Mouse (Mus musculus): ENCODE results near the gene Gm42372. TPM values are rescaled to one million over a fixed set of nuclear protein-coding genes. Genes with fewer than 3 reads are reported as not detected.

Gm42372 gene
- polyA plus RNA-seq, 1 experiment = 38.9 TPM

GRCm38 (mm10) chr7:16956410-16957265 lies 26.2 kb upstream of the Gm42372 start:
- Histone ChIP-seq H3K4me1 (ENCODE audit: control insufficient read depth, insufficient read depth, low read length) (peaks cover 6% of the 10 kb centered on the region; the same call in 1 of the 2 replicates), H3K27ac (ENCODE audit: insufficient read depth, low read length) (peak overlapping the region; percentile 75), H3K4me3 (ENCODE audit: insufficient read depth, low read length) (no peak overlapping the region)
- no peak for TF ChIP-seq POLR2A (IDR thresholded peaks at IDR 0.05; ENCODE audit: extremely low read depth, insufficient read depth, low read length)

GRCm38 (mm10) chr7:16959539-16960187 lies 23.2 kb upstream of the Gm42372 start, which contains the start of gene Pnmal1:
Gene Pnmal1, plus strand, starts transcription at chr7:16959679.
- Histone ChIP-seq H3K27ac (ENCODE audit: insufficient read depth, low read length) (peak within 1 kb of the TSS; percentile 73), H3K4me3 (ENCODE audit: insufficient read depth, low read length) (peak within 1 kb of the TSS; percentile 38), H3K4me1 (ENCODE audit: control insufficient read depth, insufficient read depth, low read length) (peaks cover 6% of the 10 kb centered on the region; the same call in 1 of the 2 replicates)
- TF ChIP-seq POLR2A (IDR thresholded peaks at IDR 0.05; ENCODE audit: extremely low read depth, insufficient read depth, low read length) (peak; percentile 78), CTCF (IDR thresholded peaks at IDR 0.05; ENCODE audit: extremely low read depth, insufficient read depth, low read length) (no peak)

- H3K27ac ChIP-seq (ENCODE audit: insufficient read depth, low read length) = no peak overlapping the region
These were observed 21.2 kb upstream of the Gm42372 start for GRCm38 (mm10) chr7:16961678-16962077.

GRCm38 (mm10) chr7:16968414-16968813 lies 14.5 kb upstream of the Gm42372 start:
- Histone ChIP-seq H3K4me3 (ENCODE audit: insufficient read depth, low read length) (no peak overlapping the region), H3K27ac (ENCODE audit: insufficient read depth, low read length) (no peak overlapping the region), H3K4me1 (ENCODE audit: control insufficient read depth, insufficient read depth, low read length) (no peaks in the 10 kb centered on the region)
- no peak for TF ChIP-seq CTCF (IDR thresholded peaks at IDR 0.05; ENCODE audit: extremely low read depth, insufficient read depth, low read length)
- no peak for TF ChIP-seq POLR2A (IDR thresholded peaks at IDR 0.05; ENCODE audit: extremely low read depth, insufficient read depth, low read length)

More at GRCm38 (mm10) chr7:16961678-16962077, 21.2 kb upstream of the Gm42372 start:
- H3K4me3 ChIP-seq (ENCODE audit: insufficient read depth, low read length) = 0 out of 2 replicates have a peak overlapping the region, but pooled peaks have one; percentile 1
- TF ChIP-seq POLR2A (IDR thresholded peaks at IDR 0.05; ENCODE audit: extremely low read depth, insufficient read depth, low read length) (no peak), CTCF (IDR thresholded peaks at IDR 0.05; ENCODE audit: extremely low read depth, insufficient read depth, low read length) (no peak)
- H3K4me1 ChIP-seq (ENCODE audit: control insufficient read depth, insufficient read depth, low read length) = peaks cover 6% of the 10 kb centered on the region; the same call in 1 of the 2 replicates

- Histone ChIP-seq H3K4me1 (ENCODE audit: control insufficient read depth, insufficient read depth, low read length) (no peaks in the 10 kb centered on the region; the same call in 1 of the 2 replicates), H3K27ac (ENCODE audit: insufficient read depth, low read length) (no peak overlapping the region), H3K4me3 (ENCODE audit: insufficient read depth, low read length) (no peak overlapping the region)
- TF ChIP-seq POLR2A (IDR thresholded peaks at IDR 0.05; ENCODE audit: extremely low read depth, insufficient read depth, low read length) = no peak
- TF ChIP-seq CTCF (IDR thresholded peaks at IDR 0.05; ENCODE audit: extremely low read depth, insufficient read depth, low read length) = no peak
These were observed 11.7 kb upstream of the Gm42372 start for GRCm38 (mm10) chr7:16971160-16971559.

GRCm38 (mm10) chr7:16974018-16974417 lies 8.9 kb upstream of the Gm42372 start:
- Histone ChIP-seq H3K4me1 (ENCODE audit: control insufficient read depth, insufficient read depth, low read length) (no peaks in the 10 kb centered on the region; the same call in 1 of the 2 replicates), H3K27ac (ENCODE audit: insufficient read depth, low read length) (peak overlapping the region; percentile 50; the same call in 1 of the 2 replicates), H3K4me3 (ENCODE audit: insufficient read depth, low read length) (no peak overlapping the region)
- TF ChIP-seq POLR2A (IDR thresholded peaks at IDR 0.05; ENCODE audit: extremely low read depth, insufficient read depth, low read length) = no peak
- TF ChIP-seq CTCF (IDR thresholded peaks at IDR 0.05; ENCODE audit: extremely low read depth, insufficient read depth, low read length) = no peak

- Histone ChIP-seq H3K4me3 (ENCODE audit: insufficient read depth, low read length) (no peak overlapping the region), H3K4me1 (ENCODE audit: control insufficient read depth, insufficient read depth, low read length) (peaks cover 2% of the 10 kb centered on the region; the same call in 1 of the 2 replicates), H3K27ac (ENCODE audit: insufficient read depth, low read length) (no peak overlapping the region)
- no peak for TF ChIP-seq POLR2A (IDR thresholded peaks at IDR 0.05; ENCODE audit: extremely low read depth, insufficient read depth, low read length)
- TF ChIP-seq CTCF (IDR thresholded peaks at IDR 0.05; ENCODE audit: extremely low read depth, insufficient read depth, low read length) = no peak
These were observed 6.6 kb upstream of the Gm42372 start for GRCm38 (mm10) chr7:16976298-16976697.

- TF ChIP-seq CTCF (IDR thresholded peaks at IDR 0.05; ENCODE audit: extremely low read depth, insufficient read depth, low read length) (no peak), POLR2A (IDR thresholded peaks at IDR 0.05; ENCODE audit: extremely low read depth, insufficient read depth, low read length) (no peak)
- Histone ChIP-seq H3K27ac (ENCODE audit: insufficient read depth, low read length) (no peak overlapping the region), H3K4me1 (ENCODE audit: control insufficient read depth, insufficient read depth, low read length) (peaks cover 2% of the 10 kb centered on the region; the same call in 1 of the 2 replicates), H3K4me3 (ENCODE audit: insufficient read depth, low read length) (no peak overlapping the region)
These were observed 4.7 kb upstream of the Gm42372 start for GRCm38 (mm10) chr7:16978173-16978572.

- peaks cover 3% of the 10 kb centered on the region; the same call in 1 of the 2 replicates for H3K4me1 ChIP-seq (ENCODE audit: control insufficient read depth, insufficient read depth, low read length)
- no peak overlapping the region for H3K27ac ChIP-seq (ENCODE audit: insufficient read depth, low read length)
- TF ChIP-seq CTCF (IDR thresholded peaks at IDR 0.05; ENCODE audit: extremely low read depth, insufficient read depth, low read length) (no peak), POLR2A (IDR thresholded peaks at IDR 0.05; ENCODE audit: extremely low read depth, insufficient read depth, low read length) (no peak)
- H3K4me3 ChIP-seq (ENCODE audit: insufficient read depth, low read length) = no peak overlapping the region
These were observed 4.3 kb upstream of the Gm42372 start for GRCm38 (mm10) chr7:16978593-16978992.

Measured in cortical plate, adult 2 months (tissue).